Mouse (Mus musculus) myocyte (in vitro differentiated cells): ENCODE measurements around the gene Trim26. TPM values are rescaled to one million over a fixed set of nuclear protein-coding genes. Genes with fewer than 3 reads are reported as not detected.

Experiments used
- H3K27me3 ChIP-seq: one replicate; pipeline ENCODE4 v1.6.1; 2011; ENCODE audit not compliant: control insufficient read depth, insufficient read depth, insufficient read length
- H3K36me3 ChIP-seq: one replicate; pipeline ENCODE4 v1.6.1; 2011; ENCODE audit not compliant: control insufficient read depth, insufficient read depth
- H3K4me2 ChIP-seq: one replicate; pipeline ENCODE4 v1.6.1; 2011; ENCODE audit warnings: low read depth, control low read depth
- H3K4me3 ChIP-seq: one replicate; pipeline ENCODE4 v1.5.1; 2011; ENCODE audit warnings: mild to moderate bottlenecking, control low read depth, moderate library complexity
- H3K79me2 ChIP-seq: one replicate; pipeline ENCODE4 v1.6.1; 2011; ENCODE audit not compliant: control insufficient read depth, insufficient read depth
- H3ac ChIP-seq: one replicate; pipeline ENCODE4 v1.6.1; 2011; ENCODE audit not compliant: control insufficient read depth, insufficient read length
- CEBPB ChIP-seq: IDR thresholded peaks from 2 replicates; pipeline ENCODE4 v1.6.1; 2011; ENCODE audit warnings: mild to moderate bottlenecking, moderate library complexity; ENCODE audit not compliant: poor library complexity, insufficient read depth, severe bottlenecking
- E2F4 ChIP-seq: IDR thresholded peaks from one replicate; pipeline ENCODE4 v1.6.1; 2011; ENCODE audit warnings: mild to moderate bottlenecking, control low read depth, moderate library complexity; ENCODE audit not compliant: insufficient read depth
- MAX ChIP-seq: IDR thresholded peaks from one replicate; pipeline ENCODE4 v1.6.1; 2011; ENCODE audit warnings: low read depth, mild to moderate bottlenecking, control low read depth
- MYOD1 ChIP-seq, 3 experiments: IDR thresholded peaks; one replicate each; pipeline ENCODE4 v1.6.1; 2011; ENCODE audit warnings: control low read depth in 2 of 3, low read depth in 2 of 3, mild to moderate bottlenecking in 2 of 3, moderate library complexity in 1 of 3; ENCODE audit not compliant: insufficient read length in 2 of 3, control insufficient read depth in 1 of 3
- MYOG ChIP-seq, 3 experiments: IDR thresholded peaks; one replicate each; pipeline ENCODE4 v1.6.1; 2011; ENCODE audit warnings: control low read depth in 2 of 3, low read depth in 2 of 3, mild to moderate bottlenecking in 2 of 3; ENCODE audit not compliant: insufficient read length in 2 of 3, control insufficient read depth in 1 of 3, insufficient read depth in 1 of 3
- POLR2A ChIP-seq: IDR thresholded peaks from one replicate; pipeline ENCODE4 v1.6.1; 2011; ENCODE audit warnings: low read depth, mild to moderate bottlenecking, control low read depth, moderate library complexity; ENCODE audit not compliant: insufficient read length
- POLR2AphosphoS2 ChIP-seq: IDR thresholded peaks from one replicate; pipeline ENCODE4 v1.6.1; 2011; ENCODE audit warnings: low read depth, control low read depth; ENCODE audit not compliant: insufficient read length
- REST ChIP-seq: IDR thresholded peaks from one replicate; pipeline ENCODE4 v1.6.1; 2011; ENCODE audit warnings: mild to moderate bottlenecking, control low read depth, moderate library complexity; ENCODE audit not compliant: insufficient read depth, insufficient read length
- SRF ChIP-seq: IDR thresholded peaks from one replicate; pipeline ENCODE4 v1.6.1; 2011; ENCODE audit warnings: low read depth; ENCODE audit not compliant: control insufficient read depth, insufficient read length
- TCF12 ChIP-seq: IDR thresholded peaks from one replicate; pipeline ENCODE4 v1.6.1; 2011; ENCODE audit warnings: mild to moderate bottlenecking, control low read depth; ENCODE audit not compliant: poor library complexity, insufficient read depth, severe bottlenecking
- TCF3 ChIP-seq: IDR thresholded peaks from one replicate; pipeline ENCODE4 v1.6.1; 2011; ENCODE audit warnings: low read depth, control low read depth; ENCODE audit not compliant: insufficient read length
- USF1 ChIP-seq: IDR thresholded peaks from one replicate; pipeline ENCODE4 v1.6.1; 2011; ENCODE audit warnings: low read depth, mild to moderate bottlenecking, control low read depth, moderate library complexity
- polyA plus RNA-seq: library from polyadenylated mRNA; unstranded; fragments of >200 nt; fragmentation: generic; extraction: Trizol; gene quantifications from one replicate; pipeline ENCODE4 v1.2.1, GENCODE M21; 2012; ENCODE audit warnings: missing spikeins

Gene Trim26
- polyA plus RNA-seq, 1 experiment: 17.1 TPM

DNA sequence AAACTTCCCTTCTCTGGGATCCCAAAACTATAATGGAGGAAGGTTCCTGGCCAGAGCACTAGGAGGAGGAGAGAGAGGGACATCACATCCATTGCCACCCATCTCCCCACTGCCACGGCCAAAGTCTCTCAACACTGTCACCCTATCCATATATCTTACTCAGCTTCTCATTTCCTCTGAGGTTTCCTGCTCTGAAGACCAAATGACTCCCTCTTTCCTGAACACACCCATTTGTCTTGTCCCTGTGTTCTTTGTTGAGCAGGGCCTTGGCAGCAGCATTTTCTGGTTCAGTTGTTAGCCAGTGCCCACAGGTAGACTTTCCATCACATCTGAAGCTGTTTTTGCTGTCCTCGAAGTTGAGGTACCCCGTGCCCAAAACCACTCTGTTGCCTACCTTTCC, 21.2 kb downstream of the Trim26 start:
- H3K36me3 ChIP-seq: peaks cover 12% of the 10 kb centered on the region

DNA sequence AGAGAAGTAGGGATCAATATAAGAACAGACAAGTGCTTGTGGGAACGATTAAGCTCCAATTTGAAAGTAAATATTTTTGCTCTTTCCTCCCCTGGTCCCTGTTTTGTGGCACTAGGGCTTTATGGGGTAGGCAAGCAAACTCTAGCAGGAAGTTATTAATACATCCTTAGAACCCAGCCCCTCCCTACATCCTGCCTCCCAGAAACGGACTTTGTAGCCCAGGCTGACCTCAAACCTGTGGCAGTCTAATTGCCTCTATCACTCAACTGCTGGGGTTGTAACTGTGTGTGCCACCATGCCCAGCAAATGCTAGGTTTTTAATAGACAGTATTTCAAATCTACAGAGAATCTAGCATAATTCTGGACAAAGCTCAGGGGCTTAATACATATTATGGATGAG, 24.7 kb downstream of the Trim26 start:
- no peaks in the 10 kb centered on the region for H3K79me2 ChIP-seq
- H3K4me3 ChIP-seq: no peak overlapping the region
- H3K4me2 ChIP-seq: no peak overlapping the region
- peaks cover 3% of the 10 kb centered on the region for H3K36me3 ChIP-seq
- no peak overlapping the region for H3ac ChIP-seq
- peaks cover 4% of the 10 kb centered on the region for H3K27me3 ChIP-seq
- TF ChIP-seq MYOG (IDR thresholded peaks at IDR 0.05; ENCODE audit: control insufficient read depth in 1 of 3, insufficient read depth in 1 of 3, insufficient read length in 2 of 3, low read depth in 2 of 3): no peak
- no peak for TF ChIP-seq USF1
- TF ChIP-seq TCF12: no peak
- no peak for TF ChIP-seq REST
- TF ChIP-seq E2F4: no peak
- no peak for TF ChIP-seq CEBPB
- TF ChIP-seq MAX: no peak
- no peak for TF ChIP-seq SRF
- no peak for TF ChIP-seq MYOD1 (IDR thresholded peaks at IDR 0.05; ENCODE audit: control insufficient read depth in 1 of 3, insufficient read length in 2 of 3, low read depth in 2 of 3)

More for the DNA sequence above, 21.2 kb downstream of the Trim26 start:
- no peak overlapping the region for H3ac ChIP-seq
- no peaks in the 10 kb centered on the region for H3K27me3 ChIP-seq
- H3K79me2 ChIP-seq: no peaks in the 10 kb centered on the region
- H3K4me2 ChIP-seq: no peak overlapping the region
- no peak overlapping the region for H3K4me3 ChIP-seq
- TF ChIP-seq USF1: no peak
- TF ChIP-seq TCF3: no peak
- no peak for TF ChIP-seq MYOD1 (IDR thresholded peaks at IDR 0.05; ENCODE audit: control insufficient read depth in 1 of 3, insufficient read length in 2 of 3, low read depth in 2 of 3)
- no peak for TF ChIP-seq MAX
- no peak for TF ChIP-seq MYOG (IDR thresholded peaks at IDR 0.05; ENCODE audit: control insufficient read depth in 1 of 3, insufficient read depth in 1 of 3, insufficient read length in 2 of 3, low read depth in 2 of 3)
- TF ChIP-seq REST: no peak
- TF ChIP-seq E2F4: no peak

DNA sequence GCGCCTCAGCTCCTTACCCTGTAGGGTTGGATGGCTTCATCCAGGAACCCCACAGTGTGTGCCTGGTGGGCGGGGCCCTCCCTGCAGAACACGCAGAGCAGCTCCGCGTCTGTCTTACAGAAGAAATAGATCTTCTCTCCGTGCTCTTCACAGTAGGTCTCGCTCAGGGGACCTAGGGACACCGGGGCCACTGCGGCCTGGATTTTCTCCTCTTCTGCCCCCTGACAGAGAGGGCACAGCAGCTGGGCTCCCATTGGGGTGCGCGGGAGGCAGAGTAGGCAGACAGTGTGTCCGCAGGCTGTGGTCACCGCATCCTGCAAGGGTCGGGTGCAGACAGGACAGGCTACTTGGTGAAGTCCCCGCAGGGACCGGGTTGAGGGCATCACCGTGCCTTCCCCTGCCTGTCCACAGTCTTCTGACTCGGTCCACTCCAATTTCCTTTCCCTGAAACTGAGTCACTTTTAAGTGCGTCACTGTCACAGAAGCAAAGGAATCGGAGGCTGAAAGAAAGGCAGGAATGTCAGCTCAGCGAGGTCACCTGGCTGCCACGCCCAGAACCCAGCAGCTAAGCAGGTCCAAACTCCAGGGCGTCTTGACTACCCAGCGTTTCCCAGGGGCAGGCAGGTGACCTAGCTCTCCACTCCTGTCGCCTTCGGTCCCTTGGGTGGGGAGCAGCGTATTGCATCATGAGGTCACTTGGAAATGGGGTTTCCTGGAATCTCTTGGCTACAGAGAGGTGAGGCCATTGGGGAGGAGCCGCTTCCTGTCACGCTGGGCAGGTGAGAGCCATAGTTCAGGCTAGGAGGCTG, 30.0 kb downstream of the Trim26 start, which contains the start of gene Trim15:
Gene Trim15, minus strand, starts transcription at position 492 of the 809 bp plus-strand sequence.
- Histone ChIP-seq H3K4me2 (no peak within 1 kb of the TSS), H3K36me3 (no peaks in the 10 kb centered on the region), H3K4me3 (no peak within 1 kb of the TSS), H3K27me3 (peaks cover 12% of the 10 kb centered on the region), H3ac (no peak within 1 kb of the TSS), H3K79me2 (no peaks in the 10 kb centered on the region)
- TF ChIP-seq USF1 (no peak), POLR2AphosphoS2 (no peak), E2F4 (no peak), CEBPB (no peak), SRF (no peak), REST (no peak), MYOD1 (IDR thresholded peaks at IDR 0.05; ENCODE audit: control insufficient read depth in 1 of 3, insufficient read length in 2 of 3, low read depth in 2 of 3) (no peak), MYOG (IDR thresholded peaks at IDR 0.05; ENCODE audit: control insufficient read depth in 1 of 3, insufficient read depth in 1 of 3, insufficient read length in 2 of 3, low read depth in 2 of 3) (no peak), POLR2A (no peak), MAX (no peak), TCF3 (no peak), TCF12 (no peak)

DNA sequence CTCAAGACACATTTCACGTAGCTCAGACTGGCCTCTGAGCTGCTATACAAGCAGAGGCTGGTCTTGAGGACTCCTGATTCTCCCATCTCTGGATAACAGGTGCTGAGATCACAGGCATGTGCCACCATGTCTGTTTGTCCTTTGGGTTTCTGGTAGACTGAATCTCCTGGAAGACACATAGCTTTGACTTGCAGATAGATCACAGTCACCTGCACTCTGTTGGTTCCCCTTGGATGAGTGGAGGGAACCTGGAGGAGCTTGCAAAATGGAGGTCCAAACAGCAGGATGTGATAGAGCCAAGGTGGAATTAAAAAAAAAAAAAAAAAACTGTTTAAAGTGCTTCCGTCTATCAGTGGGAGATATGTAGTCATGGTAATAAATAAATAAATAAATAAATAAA, 31.9 kb downstream of the Trim26 start:
- no peak overlapping the region for H3K4me2 ChIP-seq
- peaks cover 12% of the 10 kb centered on the region for H3K27me3 ChIP-seq
- H3K36me3 ChIP-seq: no peaks in the 10 kb centered on the region
- TF ChIP-seq USF1 (no peak), MYOG (IDR thresholded peaks at IDR 0.05; ENCODE audit: control insufficient read depth in 1 of 3, insufficient read depth in 1 of 3, insufficient read length in 2 of 3, low read depth in 2 of 3) (no peak), REST (no peak), MYOD1 (IDR thresholded peaks at IDR 0.05; ENCODE audit: control insufficient read depth in 1 of 3, insufficient read length in 2 of 3, low read depth in 2 of 3) (no peak), TCF12 (no peak), POLR2A (no peak), MAX (no peak)
- H3ac ChIP-seq: no peak overlapping the region
- H3K4me3 ChIP-seq: no peak overlapping the region
- H3K79me2 ChIP-seq: no peaks in the 10 kb centered on the region

DNA sequence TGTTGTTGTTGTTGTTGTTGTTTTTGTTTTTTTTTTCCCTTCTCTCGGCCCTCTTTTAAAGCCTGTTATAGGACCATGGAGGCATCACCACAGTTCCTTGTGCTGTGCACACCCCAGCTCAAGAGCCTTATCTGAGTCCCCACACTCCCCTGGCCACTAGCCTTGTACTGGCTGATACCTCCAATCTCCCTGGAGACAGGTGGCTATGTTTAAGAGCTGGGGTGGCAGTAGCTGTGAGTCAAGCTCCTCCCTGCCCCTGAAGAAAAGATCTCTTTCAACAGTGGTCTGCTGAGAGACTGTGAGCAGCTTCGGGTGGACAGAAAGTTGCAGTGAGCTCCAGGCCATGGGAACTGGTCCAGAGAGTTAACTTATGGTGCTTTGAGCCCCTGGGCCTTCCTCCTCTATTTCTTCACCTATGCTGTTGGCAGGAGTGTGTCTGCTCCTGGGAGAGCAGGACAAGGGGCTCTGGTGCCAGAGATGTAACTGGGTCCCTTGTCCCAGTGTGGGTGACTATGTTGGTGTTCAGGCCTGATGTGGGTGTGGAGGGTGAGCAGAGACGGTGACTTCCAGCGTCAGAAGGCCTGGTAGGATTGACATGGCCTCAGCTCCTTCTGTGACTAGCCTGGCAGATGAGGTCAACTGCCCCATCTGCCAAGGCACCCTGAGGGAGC, 32.5 kb downstream of the Trim26 start, which contains the start of gene Trim10:
Gene Trim10, plus strand, starts transcription at position 291 of the 671 bp plus-strand sequence.
- no peaks in the 10 kb centered on the region for H3K79me2 ChIP-seq
- no peaks in the 10 kb centered on the region for H3K36me3 ChIP-seq
- no peak within 1 kb of the TSS for H3K4me2 ChIP-seq
- H3K27me3 ChIP-seq: peaks cover 12% of the 10 kb centered on the region
- no peak for TF ChIP-seq POLR2A
- no peak for TF ChIP-seq CEBPB
- TF ChIP-seq MAX: no peak
- TF ChIP-seq SRF: no peak
- H3ac ChIP-seq: no peak within 1 kb of the TSS
- no peak within 1 kb of the TSS for H3K4me3 ChIP-seq
